ENCODE assay signal across 18 mouse cellular contexts in the genomic region with DNA sequence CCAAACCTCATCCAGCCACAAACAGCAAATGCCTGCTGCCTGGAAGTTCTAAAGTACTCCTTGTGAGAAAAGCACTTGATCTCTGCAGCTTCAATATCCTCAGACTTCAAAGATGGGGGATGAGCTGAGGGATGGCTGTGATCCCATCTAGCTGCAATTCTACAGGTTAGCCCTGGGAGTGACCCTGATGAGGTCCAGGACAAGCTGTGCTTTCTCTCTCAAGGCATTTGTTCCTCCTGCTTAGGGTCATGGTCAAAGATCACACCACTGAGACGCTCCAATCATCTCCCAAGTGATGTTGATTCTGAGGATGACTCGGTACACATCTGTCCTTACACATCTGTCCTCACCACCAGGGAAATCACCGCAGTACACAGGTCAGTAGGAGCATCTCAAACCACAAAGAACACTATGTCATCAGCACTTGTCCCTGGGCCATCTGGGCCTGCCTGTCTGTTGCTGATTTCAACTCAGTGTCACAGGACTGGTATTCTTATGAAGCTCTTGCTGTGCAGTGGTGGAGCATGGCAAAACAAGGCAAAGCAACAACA.
"Had no signal": no experiment of that assay in that cellular context is flagged by ENCODE, and none has a peak within 500 bp of the region (broad histone marks: within the 10 kb centered on the region; RNA-seq: fewer than 3 reads in every experiment).

No protein-coding gene starts in this region.

- H3K27ac ChIP-seq: liver, embryonic 13.5 days; liver, embryonic 15.5 days; lung, embryonic 15.5 days; macrophage; neural tube, embryonic 12.5 days; stomach, embryonic 15.5 days; stomach, postnatal 0 days had no signal

- H3K9ac ChIP-seq: liver, embryonic 13.5 days; liver, embryonic 15.5 days; liver, postnatal 0 days; lung, embryonic 15.5 days; neural tube, embryonic 12.5 days; stomach, embryonic 15.5 days had no signal

- H3K4me3 ChIP-seq: liver, embryonic 13.5 days; liver, embryonic 15.5 days; lung, embryonic 15.5 days; megakaryocyte, embryonic 14.5 days; neural tube, embryonic 12.5 days; stomach, embryonic 15.5 days had no signal

- H3K4me1 ChIP-seq: liver, embryonic 13.5 days; liver, embryonic 15.5 days; megakaryocyte, embryonic 14.5 days; neural tube, embryonic 12.5 days; stomach, embryonic 15.5 days had no signal

- H3K27me3 ChIP-seq: liver, embryonic 13.5 days; liver, embryonic 15.5 days; lung, embryonic 15.5 days; megakaryocyte, embryonic 14.5 days; neural tube, embryonic 12.5 days; stomach, embryonic 15.5 days had no signal

- H3K36me3 ChIP-seq: liver, embryonic 13.5 days; liver, embryonic 15.5 days; lung, embryonic 15.5 days; neural tube, embryonic 12.5 days; stomach, embryonic 15.5 days had no signal

- H3K4me2 ChIP-seq: liver, embryonic 13.5 days; liver, embryonic 15.5 days; lung, embryonic 15.5 days; neural tube, embryonic 12.5 days; stomach, embryonic 15.5 days had no signal

- ATAC-seq: liver, postnatal 0 days; lung, postnatal 0 days had no signal

- DNase-seq: liver, embryonic 13.5 days; liver, postnatal 0 days; lung, adult 2 months; lung, postnatal 14 days; lung, postnatal 36 days; midbrain, embryonic 14.5 days; right cerebral cortex, postnatal 14 days; thymus, adult 18-20 months; thymus, postnatal 14 days; thymus, postnatal 36 days had no signal

- H3K9me3 ChIP-seq: liver, embryonic 13.5 days; liver, embryonic 15.5 days; lung, embryonic 15.5 days; neural tube, embryonic 12.5 days; stomach, embryonic 15.5 days had no signal
